Mouse (Mus musculus) layer of hippocampus, postnatal 25 days (tissue): Measurements from ENCODE around the gene Osbpl10. TPM values are rescaled to one million over a fixed set of nuclear protein-coding genes. Genes with fewer than 3 reads are reported as not detected.

Experiments
- DNase-seq, 2 experiments: peaks; one replicate each; pipeline ENCODE4 v3.0.0; 2022; ENCODE audit warnings: mixed read lengths in 2 of 2, low spot score in 1 of 2; ENCODE audit errors: extremely low spot score in 1 of 2
- total RNA-seq, 2 experiments: library from RNA; stranded (reverse); gene quantifications; 2 replicates each; pipeline ENCODE4 v1.2.3; 2021

The Osbpl10 gene
- total RNA-seq, 2 experiments from 2014 or later = 20.0 to 20.9 TPM

- no peak for DNase-seq
These were observed 232.2 kb downstream of the Osbpl10 start for GRCm38 (mm10) chr9:115210535-115210934.

- DNase-seq = no peak
These were observed 235.4 kb downstream of the Osbpl10 start for GRCm38 (mm10) chr9:115213755-115214264.

- no peak for DNase-seq
These were observed 236.5 kb downstream of the Osbpl10 start for GRCm38 (mm10) chr9:115214572-115215571.

GRCm38 (mm10) chr9:115215830-115216701 is 237.7 kb downstream of the Osbpl10 start:
- DNase-seq = no peak

- DNase-seq = no peak
These were observed 239.6 kb downstream of the Osbpl10 start for GRCm38 (mm10) chr9:115217984-115218383.

- DNase-seq = no peak
These were observed 242.1 kb downstream of the Osbpl10 start for GRCm38 (mm10) chr9:115220466-115220865.

- no peak for DNase-seq
These were observed 242.9 kb downstream of the Osbpl10 start for GRCm38 (mm10) chr9:115221265-115221664.

- DNase-seq = no peak
These were observed 246.5 kb downstream of the Osbpl10 start for GRCm38 (mm10) chr9:115224744-115225354.

GRCm38 (mm10) chr9:115229145-115229544 is 250.8 kb downstream of the Osbpl10 start:
- DNase-seq = no peak

- DNase-seq = no peak
These were observed 251.3 kb downstream of the Osbpl10 start for GRCm38 (mm10) chr9:115229676-115230075.

- no peak for DNase-seq
These were observed 251.8 kb downstream of the Osbpl10 start for GRCm38 (mm10) chr9:115230141-115230540.

- no peak for DNase-seq
These were observed 253.1 kb downstream of the Osbpl10 start for GRCm38 (mm10) chr9:115231476-115231875.

GRCm38 (mm10) chr9:115233721-115234120 is 255.4 kb downstream of the Osbpl10 start:
- DNase-seq = no peak

- DNase-seq = no peak
These were observed 256.2 kb downstream of the Osbpl10 start for GRCm38 (mm10) chr9:115234561-115234960.

- DNase-seq = no peak
These were observed 258.0 kb downstream of the Osbpl10 start for GRCm38 (mm10) chr9:115236352-115236841.

GRCm38 (mm10) chr9:115237943-115238342 is 259.6 kb downstream of the Osbpl10 start:
- no peak for DNase-seq

- DNase-seq = no peak
These were observed 261.5 kb downstream of the Osbpl10 start for GRCm38 (mm10) chr9:115239861-115240260.

GRCm38 (mm10) chr9:115243630-115244029 is 265.3 kb downstream of the Osbpl10 start:
- no peak for DNase-seq

GRCm38 (mm10) chr9:115245092-115245491 is 266.7 kb downstream of the Osbpl10 start:
- no peak for DNase-seq

- no peak for DNase-seq
These were observed 270.8 kb downstream of the Osbpl10 start for GRCm38 (mm10) chr9:115249145-115249544.
